In the genomic region with DNA sequence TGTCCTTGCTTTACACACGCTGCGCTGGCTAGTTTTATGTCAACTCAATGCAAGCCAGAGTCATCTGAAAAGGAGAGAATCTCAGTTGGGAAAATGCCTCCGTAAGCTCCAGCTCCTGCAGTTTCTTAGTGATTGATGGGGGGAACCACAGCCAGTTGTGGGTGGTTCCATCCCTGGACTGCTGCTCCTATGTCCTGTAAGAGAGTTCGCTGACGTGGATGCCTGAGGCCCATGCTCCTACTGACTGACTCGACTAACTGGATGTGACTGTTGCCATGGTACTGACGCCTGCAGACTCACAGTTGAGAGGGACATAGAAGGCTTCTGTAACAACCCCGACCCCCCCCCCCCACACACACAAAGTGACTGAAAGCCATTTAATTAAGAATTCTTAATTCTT, we compare ENCODE assay signal across 15 mouse cellular contexts. TPM values are rescaled to one million over a fixed set of nuclear protein-coding genes. Genes with fewer than 3 reads are reported as not detected.
DNase-seq lines count a peak whose midpoint lies in the region; ATAC-seq and TF ChIP-seq lines count a peak whose summit lies in the region.
"Had no signal": no experiment of that assay in that cellular context is flagged by ENCODE, and none has a peak within 500 bp of the region (broad histone marks: within the 10 kb centered on the region; RNA-seq: fewer than 3 reads in every experiment).

No protein-coding gene starts in this region.

- H3K4me3 ChIP-seq in gastrocnemius, adult 2 months, result no peak overlapping the region
- no peak overlapping the region for H3K4me3 ChIP-seq in midbrain, embryonic 11.5 days (ENCODE audit: low read depth, low read length)
- no peak overlapping the region for H3K4me3 ChIP-seq in midbrain, embryonic 15.5 days
- no peak overlapping the region for H3K4me3 ChIP-seq in limb, embryonic 10.5 days
- H3K4me3 ChIP-seq: heart, adult 2 months; heart, embryonic 15.5 days; limb, embryonic 13.5 days had no signal

- peaks cover 14% of the 10 kb centered on the region for H3K36me3 ChIP-seq in midbrain, embryonic 11.5 days (ENCODE audit: control insufficient read depth, insufficient read depth, low read length)
- peaks cover 7% of the 10 kb centered on the region; the same call in 1 of the 2 replicates for H3K36me3 ChIP-seq in midbrain, embryonic 15.5 days (replicated peaks)
- H3K36me3 ChIP-seq in limb, embryonic 10.5 days, result peaks cover 85% of the 10 kb centered on the region

- peak overlapping the region; percentile 73 for H3K27ac ChIP-seq in gastrocnemius, adult 2 months
- H3K27ac ChIP-seq in midbrain, embryonic 11.5 days (ENCODE audit: low read depth, low read length), result no peak overlapping the region
- no peak overlapping the region for H3K27ac ChIP-seq in midbrain, embryonic 15.5 days
- H3K27ac ChIP-seq in limb, embryonic 10.5 days, result no peak overlapping the region
- H3K27ac ChIP-seq: heart, adult 2 months; limb, embryonic 13.5 days; liver, embryonic 14.5 days had no signal

- H3K27me3 ChIP-seq in midbrain, embryonic 11.5 days (ENCODE audit: control insufficient read depth, insufficient read depth, low read length), result no peaks in the 10 kb centered on the region
- H3K27me3 ChIP-seq in midbrain, embryonic 15.5 days (replicated peaks), result no peaks in the 10 kb centered on the region
- no peaks in the 10 kb centered on the region for H3K27me3 ChIP-seq in limb, embryonic 10.5 days (ENCODE audit: low read depth, poor library complexity, severe bottlenecking)
- H3K27me3 ChIP-seq: heart, embryonic 15.5 days; limb, embryonic 13.5 days had no signal

- no peaks in the 10 kb centered on the region for H3K9me3 ChIP-seq in midbrain, embryonic 11.5 days (ENCODE audit: control insufficient read depth, low read length)
- H3K9me3 ChIP-seq in midbrain, embryonic 15.5 days, result no peaks in the 10 kb centered on the region
- H3K9me3 ChIP-seq in limb, embryonic 10.5 days (replicated peaks), result no peaks in the 10 kb centered on the region
- H3K9me3 ChIP-seq: heart, embryonic 15.5 days; limb, embryonic 13.5 days had no signal

- H3K4me2 ChIP-seq in midbrain, embryonic 11.5 days, result no peak overlapping the region
- no peak overlapping the region for H3K4me2 ChIP-seq in midbrain, embryonic 15.5 days
- H3K4me2 ChIP-seq: heart, embryonic 15.5 days; limb, embryonic 13.5 days had no signal

- TF ChIP-seq CTCF in gastrocnemius, adult 2 months (IDR thresholded peaks at IDR 0.05), result no peak

- no peak for ATAC-seq in midbrain, embryonic 11.5 days (ENCODE audit: low FRiP score)
- ATAC-seq in midbrain, embryonic 15.5 days (replicated peaks), result no peak
- ATAC-seq: forebrain, postnatal 0 days had no signal

- WGBS in midbrain, embryonic 11.5 days, result 79% methylated on average over 8 of the region's 8 CpGs
- WGBS in midbrain, embryonic 15.5 days, result 60% methylated on average over 8 of the region's 8 CpGs
- 85% methylated on average over 8 of the region's 8 CpGs for WGBS in limb, embryonic 10.5 days

- no peaks in the 10 kb centered on the region for H3K4me1 ChIP-seq in midbrain, embryonic 11.5 days (ENCODE audit: control insufficient read depth, insufficient read depth, low read length)
- H3K4me1 ChIP-seq in midbrain, embryonic 15.5 days, result no peaks in the 10 kb centered on the region; the same call in 1 of the 2 replicates
- no peaks in the 10 kb centered on the region for H3K4me1 ChIP-seq in limb, embryonic 10.5 days

- intact Hi-C loops in gastrocnemius, adult 2 months (cut with DNase I), result no loop called here

- no peak for DNase-seq in gastrocnemius, adult 2 months
- no peak for DNase-seq in gastrocnemius, postnatal 4 days (ENCODE audit: low spot score in 2 of 2)
- peak; percentile 73 for DNase-seq in midbrain, embryonic 11.5 days (ENCODE audit: low spot score, missing footprints)
- peak; percentile 37 for DNase-seq in kidney, postnatal 10 days
- DNase-seq in thymus, postnatal 25 days, result no peak
- no peak for DNase-seq in limb, embryonic 10.5 days (ENCODE audit: low spot score)
- DNase-seq: forebrain, postnatal 0 days; heart, adult 2 months; layer of hippocampus, adult 9-11 months; right cerebral cortex, postnatal 4 days; thymus, postnatal 4 days had no signal

- H3K9ac ChIP-seq in midbrain, embryonic 11.5 days (ENCODE audit: low read length), result no peak overlapping the region
- no peak overlapping the region for H3K9ac ChIP-seq in midbrain, embryonic 15.5 days
- H3K9ac ChIP-seq: forebrain, postnatal 0 days; heart, embryonic 15.5 days; limb, embryonic 13.5 days; liver, embryonic 14.5 days had no signal

RNA-seq across cellular contexts. Expression of a gene that starts 11.2 kb away (rescaled TPM):
- total RNA-seq in gastrocnemius, adult 2 months (2021), result 10 to 100 TPM; 41.4 to 41.6 TPM
- total RNA-seq in gastrocnemius, postnatal 4 days (2021), result 10 to 100 TPM; 46.3 to 50.8 TPM
- polyA plus RNA-seq in midbrain, embryonic 11.5 days (2014; fragmentation: Nextera tagmentation; extraction: Ambion mirVana), result 60.2 and 67.2 TPM in 2 replicates
- polyA plus RNA-seq in midbrain, embryonic 15.5 days (2015; fragmentation: Nextera tagmentation; extraction: Ambion mirVana), result 58.4 and 61.0 TPM in 2 replicates
- polyA plus RNA-seq in limb, embryonic 10.5 days (2016; fragmentation: Nextera tagmentation; extraction: Ambion mirVana), result 75.9 and 78.4 TPM in 2 replicates

RNA-seq across cellular contexts. Expression of a gene that starts 37.5 kb away (rescaled TPM):
- total RNA-seq in gastrocnemius, adult 2 months (2021), result 10 to 100 TPM; 20.8 to 23.0 TPM
- total RNA-seq in gastrocnemius, postnatal 4 days (2021), result 10 to 100 TPM; 14.9 to 16.7 TPM
- 25.9 and 27.2 TPM in 2 replicates for polyA plus RNA-seq in midbrain, embryonic 11.5 days (2014; fragmentation: Nextera tagmentation; extraction: Ambion mirVana)
- polyA plus RNA-seq in midbrain, embryonic 15.5 days (2015; fragmentation: Nextera tagmentation; extraction: Ambion mirVana), result 32.2 and 32.7 TPM in 2 replicates
- polyA plus RNA-seq in limb, embryonic 10.5 days (2016; fragmentation: Nextera tagmentation; extraction: Ambion mirVana), result 26.5 and 29.6 TPM in 2 replicates

RNA-seq across cellular contexts. Expression of a gene that starts 46.6 kb away (rescaled TPM):
- total RNA-seq in gastrocnemius, adult 2 months (2021), result 10 to 100 TPM in 1 of 2 experiments, 1 to 10 TPM in 1; 8.6 to 10.4 TPM
- 10 to 100 TPM; 19.8 to 25.2 TPM for total RNA-seq in gastrocnemius, postnatal 4 days (2021)
- polyA plus RNA-seq in midbrain, embryonic 11.5 days (2014; fragmentation: Nextera tagmentation; extraction: Ambion mirVana), result 18.3 and 24.3 TPM in 2 replicates
- 31.6 and 39.2 TPM in 2 replicates for polyA plus RNA-seq in midbrain, embryonic 15.5 days (2015; fragmentation: Nextera tagmentation; extraction: Ambion mirVana)
- polyA plus RNA-seq in limb, embryonic 10.5 days (2016; fragmentation: Nextera tagmentation; extraction: Ambion mirVana), result 14.2 and 17.0 TPM in 2 replicates

RNA-seq across cellular contexts. Expression of a gene that starts 56.4 kb away (rescaled TPM):
- total RNA-seq in gastrocnemius, adult 2 months (2021), result 10 to 100 TPM in 1 of 2 experiments, 1 to 10 TPM in 1; 8.3 to 10.0 TPM
- total RNA-seq in gastrocnemius, postnatal 4 days (2021), result 10 to 100 TPM; 29.0 to 34.1 TPM
- 46.2 and 51.7 TPM in 2 replicates for polyA plus RNA-seq in midbrain, embryonic 11.5 days (2014; fragmentation: Nextera tagmentation; extraction: Ambion mirVana)
- polyA plus RNA-seq in midbrain, embryonic 15.5 days (2015; fragmentation: Nextera tagmentation; extraction: Ambion mirVana), result 7.0 and 8.6 TPM in 2 replicates
- polyA plus RNA-seq in limb, embryonic 10.5 days (2016; fragmentation: Nextera tagmentation; extraction: Ambion mirVana), result 106 and 124 TPM in 2 replicates

Comparison
In these comparisons a context has a peak if more than half of its experiments do, and no peak if none do; other contexts are left out.
1. DNase-seq: peak in midbrain, embryonic 11.5 days (single experiment) and kidney, postnatal 10 days (single experiment); none in gastrocnemius, adult 2 months (single experiment), gastrocnemius, postnatal 4 days (0 of 2), thymus, postnatal 25 days (single experiment) and limb, embryonic 10.5 days (single experiment).